Mouse (Mus musculus): ENCODE data around the gene Ntpcr.

DNA sequence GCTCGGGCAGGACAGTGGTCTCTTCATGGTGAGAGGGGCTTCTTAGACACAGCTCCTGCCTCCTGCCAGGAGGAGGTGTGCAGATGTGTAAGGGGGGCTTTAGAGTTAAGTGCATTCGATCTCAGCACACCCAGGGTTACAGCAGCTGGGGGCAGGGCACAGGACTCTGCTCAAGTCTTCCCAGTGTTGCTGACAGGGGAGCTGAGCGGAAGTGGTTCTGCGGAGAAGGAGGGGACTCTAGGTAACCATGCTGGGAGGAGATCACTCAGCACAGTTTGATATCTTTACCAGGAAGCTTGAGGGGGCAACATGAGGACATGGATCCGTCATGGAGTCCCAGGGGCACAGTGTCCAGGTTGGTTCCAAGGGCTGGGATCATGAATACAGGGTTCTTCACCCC is 11.6 kb downstream of the Ntpcr start:
- TF ChIP-seq CTCF (IDR thresholded peaks at IDR 0.05; ENCODE audit: low read depth) (no peak), EP300 (IDR thresholded peaks at IDR 0.05; ENCODE audit: low read depth) (no peak)
